Mouse (Mus musculus): ENCODE results near the gene Igf2.

Gene Igf2

GRCm38 (mm10) chr7:142658681-142659180 is 7.9 kb downstream of the Igf2 start:
- no peak for DNase-seq

GRCm38 (mm10) chr7:142657821-142658614 is 8.6 kb downstream of the Igf2 start:
- DNase-seq: no peak

DNA sequence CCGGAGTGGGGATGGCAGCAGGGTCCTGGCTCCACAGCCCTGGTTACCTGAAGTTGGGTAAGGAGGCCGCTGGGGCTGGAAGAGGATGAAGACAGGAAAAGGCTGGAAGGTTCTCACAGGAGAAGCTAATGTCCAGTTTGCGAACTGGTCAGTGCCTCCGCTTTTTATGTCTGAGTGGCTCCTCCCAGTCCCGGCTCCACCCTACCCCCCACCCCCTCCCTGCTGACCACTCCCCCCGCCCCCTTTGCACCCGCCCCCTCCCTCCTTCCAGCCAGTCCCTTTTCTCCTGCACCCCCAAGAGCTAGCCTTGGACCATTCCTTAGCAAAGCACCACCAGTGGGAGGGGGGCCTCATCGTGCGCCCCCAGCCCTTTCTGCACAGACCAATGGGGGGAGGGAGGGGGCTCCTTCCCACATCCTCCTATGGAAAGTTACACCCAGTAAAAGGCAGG is 9.2 kb downstream of the Igf2 start:
- DNase-seq: no peak

GRCm38 (mm10) chr7:142656055-142656454 is 10.6 kb downstream of the Igf2 start:
- no peak for DNase-seq

- no peak for DNase-seq
These were observed 11.0 kb downstream of the Igf2 start for GRCm38 (mm10) chr7:142655633-142656032.

- no peak for DNase-seq
These were observed 12.9 kb downstream of the Igf2 start for GRCm38 (mm10) chr7:142653726-142654125.

DNA sequence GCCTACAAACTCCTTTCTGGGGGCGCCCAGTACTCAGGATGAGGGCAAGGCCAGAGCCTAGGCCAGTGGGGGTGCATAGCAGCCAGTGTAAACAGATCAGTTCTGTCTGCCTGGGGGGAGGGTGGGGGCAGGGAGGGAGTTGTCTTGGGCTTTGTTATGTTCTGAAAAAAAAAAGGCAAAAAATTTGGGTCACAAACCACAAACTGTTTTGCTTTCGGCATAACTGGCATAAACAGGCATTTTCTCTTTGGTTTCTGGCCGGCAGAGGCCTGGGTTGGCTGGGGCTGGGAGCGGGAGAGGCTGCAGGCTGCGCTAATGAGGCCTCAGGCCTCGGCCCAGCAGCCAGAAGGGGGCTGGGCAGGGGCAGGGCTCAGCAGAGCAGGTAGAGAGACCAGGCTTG is 19.9 kb downstream of the Igf2 start:
- no peak for DNase-seq

GRCm38 (mm10) chr7:142645045-142645444 is 21.6 kb downstream of the Igf2 start:
- DNase-seq: no peak

GRCm38 (mm10) chr7:142636178-142636577 is 30.4 kb downstream of the Igf2 start:
- no peak for DNase-seq

DNA sequence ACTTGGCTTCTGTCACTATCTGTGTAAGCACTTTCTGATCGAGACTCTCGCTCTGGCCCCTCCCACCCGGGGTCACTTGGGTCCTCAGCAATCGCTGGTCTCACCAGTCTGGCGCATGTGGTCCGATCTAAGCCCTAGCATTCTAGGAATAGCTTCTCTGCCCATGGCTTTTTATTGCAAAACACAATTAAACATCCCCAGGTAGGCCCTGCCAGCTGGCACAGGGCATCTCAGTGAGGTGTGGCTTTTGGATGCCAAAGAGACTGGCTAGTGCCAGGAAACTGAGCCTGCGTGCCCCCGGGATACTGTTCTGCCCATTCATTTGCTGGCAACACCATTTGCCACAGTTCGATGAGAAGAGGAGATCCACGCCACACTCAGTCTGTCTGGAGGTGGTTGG is 35.9 kb downstream of the Igf2 start:
- no peak for DNase-seq

GRCm38 (mm10) chr7:142629806-142630205 is 36.8 kb downstream of the Igf2 start:
- no peak for DNase-seq

- no peak for DNase-seq
These were observed 44.4 kb downstream of the Igf2 start for GRCm38 (mm10) chr7:142622180-142622579.

DNA sequence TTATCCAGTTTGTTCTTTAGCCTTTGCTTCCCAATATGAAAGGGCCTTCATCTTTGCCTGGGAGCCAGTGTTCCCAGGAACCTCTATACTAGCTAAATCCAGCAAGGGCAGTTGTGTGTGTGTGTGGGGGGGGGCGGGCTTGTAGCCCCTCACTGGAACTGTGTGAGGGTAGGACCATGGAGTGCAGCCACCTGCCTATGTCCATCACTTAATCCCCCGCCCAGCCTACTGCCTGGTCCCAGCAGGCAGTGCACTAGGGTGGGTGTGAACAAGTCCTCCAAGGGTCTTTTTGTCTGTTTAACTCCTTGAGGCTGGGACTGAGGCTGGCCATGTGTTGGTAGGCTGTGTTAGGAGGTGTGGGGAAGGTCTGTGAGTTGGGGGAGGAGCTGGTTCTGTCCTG is 53.5 kb downstream of the Igf2 start:
- DNase-seq: no peak

DNA sequence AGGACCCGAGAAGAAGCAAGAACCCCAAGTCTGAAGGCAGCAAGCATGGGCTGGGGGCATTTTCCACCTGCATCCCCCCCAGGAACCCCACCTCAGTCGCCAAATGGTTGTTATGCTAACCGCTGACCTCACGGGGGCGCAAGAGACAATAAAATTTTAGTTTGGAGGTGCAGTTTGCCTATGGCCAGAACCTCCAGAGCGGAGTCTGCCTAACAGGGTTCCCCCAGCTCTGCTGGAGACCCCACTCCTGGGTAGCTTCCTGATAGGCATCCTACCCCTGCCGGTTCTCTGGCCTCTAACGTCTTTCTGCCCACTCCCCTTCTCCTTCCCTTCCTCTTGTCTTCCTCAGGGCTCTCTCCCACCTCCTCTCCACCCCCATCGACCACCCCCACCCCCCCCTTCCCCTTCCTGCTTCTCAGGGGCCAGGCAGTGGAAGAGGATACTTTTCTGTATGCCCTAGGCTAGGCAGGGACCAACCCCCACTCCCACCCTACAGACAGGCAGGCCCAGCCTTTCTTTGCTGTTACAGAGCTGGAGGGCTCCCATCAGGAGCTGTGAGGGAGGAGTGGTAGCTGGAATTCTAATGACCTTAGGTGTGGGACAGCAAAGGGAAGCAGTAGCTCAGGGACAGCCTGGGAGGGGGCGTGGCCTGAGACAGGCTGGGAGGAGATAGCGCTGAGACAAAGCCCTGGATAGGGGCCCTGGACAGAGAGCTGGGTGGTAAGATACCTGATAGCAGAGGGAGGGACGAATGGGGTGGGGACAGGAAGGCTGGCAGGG is 55.8 kb downstream of the Igf2 start:
- peak in 1 of 2 experiments; percentile 30 for DNase-seq

DNA sequence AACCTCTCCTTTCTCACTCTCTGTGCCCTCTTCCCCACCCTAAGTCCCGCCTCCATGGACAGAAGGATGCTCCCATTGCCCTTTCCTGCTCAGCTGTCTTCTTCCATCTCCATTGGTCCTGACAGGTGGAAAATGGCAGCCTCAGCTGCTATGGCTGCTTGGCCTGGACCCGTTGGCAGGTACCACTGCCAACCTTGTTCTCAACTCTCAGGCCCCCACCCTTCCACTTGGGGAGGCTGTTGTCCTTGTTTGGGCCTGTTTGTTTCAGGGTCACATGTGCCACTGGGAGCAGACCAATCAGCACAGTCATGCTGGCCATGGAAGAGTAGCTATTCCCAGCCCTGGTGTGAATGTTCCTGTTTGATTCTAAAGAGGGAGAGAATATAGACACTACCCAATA is 65.7 kb downstream of the Igf2 start:
- DNase-seq: no peak
